Mouse (Mus musculus) testis, postnatal 10 days (tissue): ENCODE measurements at regions not wholly inside any gene's neighbourhood (a gene's known extent, or its start where the extent isn't known, plus 50 kb on each side); places are given as distances from the start of the nearest gene placed in this dataset.
"Not testable (repeated sequence)": the region's sequence is repeated elsewhere in the genome, so short reads cannot be mapped to it uniquely, and the experiment has no call there.

ENCODE experiments used
- DNase-seq: peaks from one replicate; pipeline ENCODE4 v3.0.0; 2021; ENCODE audit warnings: low spot score

DNA sequence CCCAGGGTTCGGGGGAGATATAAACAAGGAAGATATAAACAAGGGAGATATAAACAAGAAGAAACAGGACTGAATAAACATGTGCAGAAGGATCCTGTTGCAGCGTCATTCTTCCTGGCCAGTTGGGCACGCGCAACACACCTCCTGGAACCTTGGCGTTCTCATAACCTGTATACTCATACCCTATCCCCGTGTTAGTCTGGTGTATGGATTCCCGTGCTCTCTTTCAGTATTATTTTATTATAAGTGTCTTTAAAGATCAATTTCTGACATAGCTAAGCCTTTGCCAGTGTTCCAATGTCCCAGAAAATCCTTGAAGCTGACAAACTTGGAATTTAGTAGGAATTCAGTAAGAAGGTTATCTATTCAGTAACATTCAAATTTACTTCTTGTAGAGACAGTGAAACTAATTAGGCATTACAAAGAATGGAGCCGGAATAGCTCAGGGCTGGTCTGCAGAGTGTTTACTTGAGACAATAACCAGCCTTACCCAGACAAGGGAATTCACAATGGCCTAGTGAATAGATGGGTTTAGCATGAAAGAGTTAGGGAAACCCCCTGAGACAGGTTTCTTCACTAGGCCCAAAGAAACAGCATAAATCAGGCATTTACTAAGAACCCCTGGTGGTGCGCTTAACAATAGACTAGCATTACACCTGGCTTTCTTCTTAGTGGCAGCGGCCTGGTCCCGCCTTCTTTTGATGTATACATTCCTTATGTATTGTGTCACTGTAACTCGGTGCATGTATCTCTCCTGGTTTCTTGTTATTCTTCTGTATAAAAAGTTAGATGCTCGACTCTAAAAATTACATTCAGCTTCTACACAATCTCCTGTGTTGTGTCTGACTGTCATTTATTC is 458.4 kb downstream of the Epm2a start:
- not testable (repeated sequence) for DNase-seq

DNA sequence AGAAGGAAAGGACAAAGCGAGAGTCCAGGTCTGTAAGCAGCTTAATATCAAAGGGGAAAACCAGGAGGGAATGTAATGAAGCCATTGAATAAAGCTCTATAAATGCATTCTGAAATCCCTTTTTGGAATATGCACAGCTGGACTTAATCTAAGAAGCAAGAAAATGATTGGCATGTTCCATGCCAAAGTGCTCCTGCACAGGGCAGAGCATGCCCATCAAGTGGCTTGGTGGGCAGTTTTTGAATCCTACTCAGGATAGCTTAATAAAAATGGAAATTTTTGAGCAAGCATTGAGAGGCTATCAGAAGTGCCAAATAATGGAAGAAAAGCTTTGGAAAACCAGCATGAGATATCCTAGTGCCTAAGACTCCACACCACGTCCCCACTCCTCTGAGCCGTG is 466.1 kb downstream of the Epm2a start:
- DNase-seq: no peak

GRCm38 (mm10) chr10:11822418-11822959 is 479.3 kb downstream of the Epm2a start:
- no peak for DNase-seq

- no peak for DNase-seq
Observed at GRCm38 (mm10) chr10:11841094-11841493, 497.9 kb downstream of the Epm2a start.

- no peak for DNase-seq
Observed at GRCm38 (mm10) chr10:11841494-11841893, 498.3 kb downstream of the Epm2a start.

DNA sequence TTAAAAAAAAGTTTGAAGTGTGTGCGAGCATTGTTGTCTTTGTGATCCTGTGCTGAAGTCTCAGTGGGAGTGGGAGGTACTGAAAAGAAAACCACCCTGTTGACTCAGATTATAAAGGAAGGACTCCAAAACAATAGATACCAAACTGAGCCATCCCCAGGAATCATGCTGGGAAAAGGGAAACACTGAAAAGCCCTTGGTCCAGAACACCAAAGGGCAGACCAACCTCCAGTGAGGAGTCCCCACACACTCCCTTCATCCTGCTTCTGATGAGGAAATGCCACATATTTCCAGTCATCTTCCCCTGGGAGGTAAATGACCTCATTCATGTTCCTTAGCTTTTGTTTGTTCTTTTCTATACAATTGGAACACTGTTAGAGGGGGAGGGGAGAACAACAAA is 502.9 kb downstream of the Epm2a start:
- no peak for DNase-seq

- DNase-seq: no peak
Observed at GRCm38 (mm10) chr10:11875145-11876131, 532.2 kb downstream of the Epm2a start.

- DNase-seq: no peak
Observed at GRCm38 (mm10) chr10:11886237-11886636, 543.0 kb downstream of the Epm2a start.

GRCm38 (mm10) chr10:11888953-11889352 is 545.7 kb downstream of the Epm2a start:
- no peak for DNase-seq

GRCm38 (mm10) chr10:11922132-11922531 is 578.9 kb downstream of the Epm2a start:
- no peak for DNase-seq

GRCm38 (mm10) chr10:11938164-11938563 is 595.0 kb downstream of the Epm2a start:
- DNase-seq: no peak

GRCm38 (mm10) chr10:11942772-11943171 is 599.6 kb downstream of the Epm2a start:
- DNase-seq: no peak

DNA sequence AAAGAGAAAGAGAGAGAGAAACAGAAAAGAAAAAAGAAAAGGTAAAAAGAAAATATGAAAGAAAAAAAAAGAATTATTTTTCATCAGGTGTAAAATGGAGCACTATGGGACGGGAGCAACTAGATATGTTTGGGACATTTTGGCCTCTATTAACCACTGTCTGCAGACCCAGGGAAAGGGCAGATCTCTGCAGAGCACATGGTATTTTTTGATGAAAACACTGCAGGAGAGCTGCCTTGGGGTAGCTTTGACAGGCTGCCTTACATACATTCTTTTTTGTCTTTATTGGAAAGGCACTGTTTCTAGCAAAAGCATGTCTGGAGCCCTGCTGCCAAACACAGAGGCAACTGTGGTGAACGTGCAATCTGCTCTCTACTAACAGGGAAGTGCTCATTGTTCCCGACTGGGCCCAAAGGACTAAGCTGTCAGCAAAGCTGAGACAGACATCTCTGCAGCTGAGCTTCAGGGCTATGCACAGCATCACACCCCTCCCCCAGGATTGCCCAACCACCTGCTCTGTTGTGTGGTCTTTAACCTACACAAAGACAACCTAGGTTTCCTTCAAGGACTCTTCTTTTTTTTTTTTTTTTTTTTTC is 617.2 kb downstream of the Epm2a start:
- no peak for DNase-seq

GRCm38 (mm10) chr10:12004966-12005365 is 661.8 kb downstream of the Epm2a start:
- DNase-seq: no peak

- no peak for DNase-seq
Observed at GRCm38 (mm10) chr10:12005889-12006288, 662.7 kb downstream of the Epm2a start.

GRCm38 (mm10) chr10:12017286-12017685 is 674.1 kb downstream of the Epm2a start:
- no peak for DNase-seq

DNA sequence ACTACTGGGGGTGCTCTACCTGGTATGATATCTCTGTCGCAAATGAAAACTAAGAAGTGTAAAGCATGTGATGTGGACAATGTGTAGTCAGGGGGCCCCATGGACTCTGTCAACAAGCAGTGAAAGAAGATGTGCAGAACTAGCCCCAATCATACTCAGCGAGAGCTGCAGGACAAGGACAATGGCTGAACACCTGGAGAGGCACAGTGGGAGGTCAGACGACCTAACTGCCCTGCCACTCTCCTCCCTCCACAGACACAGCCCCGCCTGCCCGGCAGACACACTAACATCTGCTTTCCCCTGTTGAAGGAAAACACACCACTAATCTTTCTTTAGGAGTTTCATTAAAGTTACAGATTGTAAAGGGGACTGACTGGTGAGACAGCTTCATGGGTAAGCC is 675.1 kb downstream of the Epm2a start:
- no peak for DNase-seq

GRCm38 (mm10) chr10:12019159-12019779 is 676.1 kb downstream of the Epm2a start:
- DNase-seq: no peak

GRCm38 (mm10) chr10:12020576-12020975 is 677.4 kb downstream of the Epm2a start:
- no peak for DNase-seq

DNA sequence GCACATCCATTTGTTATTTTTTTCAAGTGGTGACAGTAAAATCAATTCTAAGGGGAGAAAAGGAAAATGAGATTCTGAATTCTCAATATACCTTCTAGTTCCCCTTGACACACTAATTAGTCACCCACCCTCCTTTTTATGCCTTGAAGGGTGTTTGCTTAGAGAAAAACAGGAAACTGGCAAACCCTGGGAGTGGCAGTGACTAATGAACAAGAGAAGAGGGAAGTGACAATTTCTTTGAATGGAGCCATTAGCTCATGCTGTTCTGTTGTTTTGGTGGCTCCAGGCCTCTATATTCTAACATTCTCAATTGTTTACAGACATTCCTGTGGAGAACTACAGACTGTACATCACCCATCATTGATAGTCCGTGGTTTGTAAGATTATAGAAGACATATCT is 692.0 kb downstream of the Epm2a start:
- DNase-seq: no peak

DNA sequence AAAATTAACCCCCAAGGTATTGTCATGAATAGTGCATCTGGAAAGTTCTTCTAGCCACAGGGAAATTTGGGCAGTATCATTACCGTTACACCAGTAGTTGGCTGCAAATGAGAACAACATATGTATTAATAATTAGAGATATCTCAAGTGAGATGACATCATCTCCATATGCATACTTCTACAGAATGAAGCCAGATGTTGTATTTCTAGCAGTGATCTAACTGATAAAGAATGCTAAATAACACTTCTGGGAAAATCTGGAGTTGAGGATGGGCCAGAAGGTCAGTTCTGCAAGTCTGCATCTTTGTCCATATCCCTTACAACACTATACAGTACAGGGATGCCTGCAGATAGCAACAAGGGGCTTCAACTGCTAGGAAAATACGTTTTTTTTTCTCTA is 702.7 kb downstream of the Epm2a start:
- DNase-seq: no peak

DNA sequence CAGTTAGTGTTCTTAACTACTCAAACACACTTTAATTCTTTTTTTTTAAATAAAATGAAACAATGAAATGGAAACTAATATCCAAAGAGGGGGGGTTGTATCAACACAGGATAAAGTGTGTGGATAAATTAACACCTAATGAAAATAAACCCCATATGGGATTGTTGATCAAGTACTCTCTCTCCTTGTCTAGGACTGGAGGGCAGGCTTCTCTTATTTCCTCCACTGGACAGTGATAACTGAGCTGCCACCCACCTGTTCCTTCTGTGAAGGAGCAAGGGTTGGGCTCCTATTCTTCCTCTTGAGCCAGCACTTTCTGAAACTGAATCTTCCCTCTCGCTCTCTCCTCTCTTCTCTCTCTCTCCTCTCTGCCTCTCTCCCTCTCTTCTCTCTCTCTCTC is 716.5 kb downstream of the Epm2a start:
- no peak for DNase-seq
